Mouse (Mus musculus) lung, embryonic 14.5 days (tissue): Measurements from ENCODE around the gene Hoxa3. TPM values are rescaled to one million over a fixed set of nuclear protein-coding genes. Genes with fewer than 3 reads are reported as not detected.

Experiments
- ATAC-seq: fragments of 200-750 bp; cut with Nextera tagmentation; 2 replicates; pipeline ENCODE4 v1.8.0; 2017; ENCODE audit warnings: mild to moderate bottlenecking, moderate TSS enrichment, moderate library complexity; ENCODE audit not compliant: insufficient read depth
- DNase-seq: peaks from one replicate; pipeline ENCODE4 v3.0.0-alpha.2; 2015
- H3K27ac ChIP-seq: fragments of 300-500 bp; sonication (generic); 2 replicates; pipeline ENCODE4 v1.5.1; 2014; ENCODE audit warnings: low read depth, mild to moderate bottlenecking, moderate library complexity
- H3K27me3 ChIP-seq: fragments of 300-500 bp; sonication (generic); 2 replicates; pipeline ENCODE4 v1.6.1; 2014; ENCODE audit warnings: low read length, control low read depth; ENCODE audit not compliant: insufficient read depth
- H3K36me3 ChIP-seq: fragments of 300-500 bp; sonication (generic); 2 replicates; pipeline ENCODE4 v1.6.1; 2014; ENCODE audit warnings: control low read depth; ENCODE audit not compliant: insufficient read depth
- H3K4me1 ChIP-seq: fragments of 300-500 bp; sonication (generic); 2 replicates; pipeline ENCODE4 v1.6.1; 2014; ENCODE audit warnings: antibody characterized with exemption, control low read depth; ENCODE audit not compliant: insufficient read depth
- H3K4me2 ChIP-seq: fragments of 300-500 bp; sonication (generic); 2 replicates; pipeline ENCODE4 v1.6.1; 2014; ENCODE audit warnings: mild to moderate bottlenecking
- H3K4me3 ChIP-seq: fragments of 300-500 bp; sonication (generic); 2 replicates; pipeline ENCODE4 v1.5.1; 2014; ENCODE audit warnings: low read depth, low read length
- H3K9ac ChIP-seq: fragments of 300-500 bp; sonication (generic); 2 replicates; pipeline ENCODE4 v1.6.1; 2014
- H3K9me3 ChIP-seq: fragments of 300-500 bp; sonication (generic); 2 replicates; pipeline ENCODE4 v1.6.1; 2016; ENCODE audit warnings: low read depth, low read length, control low read depth
- CTCF ChIP-seq: IDR thresholded peaks from 2 replicates; pipeline ENCODE4 v1.5.1; 2016; ENCODE audit warnings: antibody characterized with exemption, low read depth
- WGBS: fragments of 180-500 bp; shearing (Covaris S2); extraction: QIAGEN DNeasy Blood & Tissue Kit; methylation state at CpG from one replicate; pipeline ENCODE4 v1.1.7; 2014; 5-methylcytosine and 5-hydroxymethylcytosine counted together
- polyA plus RNA-seq: library from polyadenylated mRNA; unstranded; fragments of >200 nt; fragmentation: Nextera tagmentation; extraction: Ambion mirVana; gene quantifications from 2 replicates; pipeline ENCODE4 v1.2.1, GENCODE M21; 2014

Gene Hoxa3
- polyA plus RNA-seq, 1 experiment from 2014 or later = 11.3 TPM

DNA sequence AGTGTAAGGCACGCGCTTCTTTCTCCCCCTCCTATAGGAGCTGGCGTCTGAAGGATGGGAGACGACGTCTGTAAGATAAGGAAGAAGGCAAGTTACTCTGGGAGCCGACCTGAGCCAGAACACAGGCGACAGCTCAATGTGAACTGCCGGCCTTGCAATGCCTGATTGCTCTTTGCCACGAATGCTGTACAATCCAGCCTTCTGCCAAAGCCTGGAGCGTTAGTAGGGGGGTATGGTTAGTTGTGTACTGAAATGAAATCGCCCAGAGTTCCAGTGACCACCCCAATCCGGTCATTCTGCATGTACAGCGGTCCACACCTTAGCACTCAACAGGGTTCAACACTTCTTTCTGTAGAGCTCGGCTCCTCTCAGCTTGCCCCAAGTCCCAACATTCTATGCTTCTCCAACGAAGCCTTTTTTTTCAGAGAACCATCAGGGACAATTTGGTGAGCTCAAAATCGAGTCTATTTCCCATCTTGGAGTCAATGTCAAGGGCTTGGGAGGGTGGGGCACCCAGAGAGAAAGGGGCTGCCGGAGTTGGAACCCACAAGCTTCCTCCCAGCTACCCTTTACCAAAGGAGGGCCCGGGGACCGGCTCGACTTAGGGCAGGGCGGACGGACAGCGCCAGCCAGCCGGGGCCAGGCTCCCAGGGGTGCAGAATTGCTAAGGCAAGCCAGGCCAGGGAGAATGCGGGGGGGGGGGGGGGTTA is 46.1 kb upstream of the Hoxa3 start:
- ATAC-seq (no peak), DNase-seq (no peak)
- 3% methylated on average over 24 of the region's 25 CpGs for WGBS

DNA sequence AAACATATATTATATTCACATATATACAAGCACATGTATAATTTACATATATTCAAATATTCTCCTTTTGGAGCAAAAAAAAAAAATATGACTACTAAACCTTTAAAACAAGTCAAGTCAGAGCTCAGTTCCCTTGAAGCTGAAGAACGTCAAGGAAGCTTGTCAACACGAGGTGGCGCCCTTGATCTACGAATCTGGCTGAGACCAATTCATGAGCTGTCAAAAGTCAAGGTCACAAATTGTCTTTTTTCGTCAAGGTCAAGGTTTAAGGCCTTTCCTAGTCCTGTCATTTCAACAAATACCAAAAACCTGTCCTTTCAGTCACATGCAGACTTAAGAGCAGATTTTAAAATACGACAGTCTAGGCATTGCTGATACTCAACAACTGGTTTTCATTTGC is 43.8 kb upstream of the Hoxa3 start:
- Histone ChIP-seq H3K4me3 (no peak overlapping the region), H3K4me2 (no peak overlapping the region), H3K9me3 (no peaks in the 10 kb centered on the region), H3K4me1 (no peaks in the 10 kb centered on the region), H3K36me3 (no peaks in the 10 kb centered on the region), H3K27ac (no peak overlapping the region), H3K9ac (no peak overlapping the region), H3K27me3 (peaks cover 88% of the 10 kb centered on the region)
- WGBS = under 1% methylated on average over 6 of the region's 6 CpGs
- DNase-seq (peak; percentile 94), ATAC-seq (no peak)
- peak; percentile 84 for TF ChIP-seq CTCF

More for the DNA sequence above, 46.1 kb upstream of the Hoxa3 start:
- H3K27me3 ChIP-seq = peaks cover 88% of the 10 kb centered on the region
- H3K4me3 ChIP-seq = peak overlapping the region; percentile 30; the same call in 1 of the 2 replicates
- no peaks in the 10 kb centered on the region for H3K9me3 ChIP-seq
- no peaks in the 10 kb centered on the region for H3K36me3 ChIP-seq
- H3K4me2 ChIP-seq = no peak overlapping the region; the same call in 1 of the 2 replicates
- no peaks in the 10 kb centered on the region for H3K4me1 ChIP-seq
- no peak for TF ChIP-seq CTCF
- H3K9ac ChIP-seq = no peak overlapping the region
- H3K27ac ChIP-seq = no peak overlapping the region

DNA sequence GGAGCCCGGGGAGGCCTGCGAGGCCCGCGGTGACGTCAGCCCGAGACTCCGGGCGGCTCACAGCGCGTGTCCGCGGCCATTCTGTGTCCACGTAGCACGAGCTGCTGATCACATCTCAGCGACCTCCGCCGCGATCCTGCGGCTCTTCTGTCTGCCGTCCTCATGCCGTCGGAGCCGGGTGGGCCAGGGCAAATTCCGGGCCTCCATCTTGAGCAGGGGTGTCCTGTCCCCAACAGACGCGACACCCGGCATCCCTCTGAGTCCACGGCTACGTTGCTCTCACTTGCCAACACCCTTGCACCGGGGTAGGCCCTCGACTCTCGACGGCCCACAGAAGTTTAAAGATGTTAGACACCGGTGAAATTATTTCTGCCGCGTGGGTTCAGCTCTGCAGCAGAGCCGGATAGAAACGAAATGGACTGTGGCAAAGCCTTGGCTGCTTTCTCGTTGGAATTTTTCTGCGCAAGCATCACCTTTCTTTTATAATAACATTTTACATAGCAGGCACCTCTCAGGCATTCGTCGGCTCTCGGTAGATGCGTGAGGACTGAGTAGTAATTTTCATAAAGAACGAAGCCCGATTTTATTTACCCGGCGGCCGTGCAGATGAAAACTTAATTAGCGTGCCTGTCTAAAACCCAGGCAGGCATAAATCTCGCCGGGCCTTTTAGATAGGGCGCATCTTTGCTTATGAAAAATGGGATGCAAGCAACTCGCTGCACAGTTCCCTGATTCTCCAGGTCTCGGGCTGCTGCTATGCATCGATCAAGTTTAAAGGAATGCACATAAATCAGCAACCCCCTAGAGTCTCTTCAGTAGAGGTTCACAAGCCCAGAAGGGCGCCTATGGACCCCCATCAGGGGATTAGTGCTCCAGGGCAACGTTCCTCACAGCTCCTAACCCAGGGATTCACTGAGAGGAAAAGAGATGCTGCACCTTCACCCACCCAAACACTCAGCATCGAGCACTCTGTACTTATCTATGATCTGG is 40.7 kb upstream of the Hoxa3 start:
- no peaks in the 10 kb centered on the region for H3K36me3 ChIP-seq
- 1% methylated on average over 59 of the region's 59 CpGs for WGBS
- peaks cover 95% of the 10 kb centered on the region for H3K27me3 ChIP-seq
- TF ChIP-seq CTCF = no peak
- H3K27ac ChIP-seq = no peak overlapping the region
- no peak overlapping the region for H3K9ac ChIP-seq
- no peak for DNase-seq
- peak; percentile 41; the same call in 1 of the 2 replicates for ATAC-seq
- H3K9me3 ChIP-seq = no peaks in the 10 kb centered on the region
- no peaks in the 10 kb centered on the region for H3K4me1 ChIP-seq
- peak overlapping the region; percentile 45 for H3K4me2 ChIP-seq
- H3K4me3 ChIP-seq = no peak overlapping the region

DNA sequence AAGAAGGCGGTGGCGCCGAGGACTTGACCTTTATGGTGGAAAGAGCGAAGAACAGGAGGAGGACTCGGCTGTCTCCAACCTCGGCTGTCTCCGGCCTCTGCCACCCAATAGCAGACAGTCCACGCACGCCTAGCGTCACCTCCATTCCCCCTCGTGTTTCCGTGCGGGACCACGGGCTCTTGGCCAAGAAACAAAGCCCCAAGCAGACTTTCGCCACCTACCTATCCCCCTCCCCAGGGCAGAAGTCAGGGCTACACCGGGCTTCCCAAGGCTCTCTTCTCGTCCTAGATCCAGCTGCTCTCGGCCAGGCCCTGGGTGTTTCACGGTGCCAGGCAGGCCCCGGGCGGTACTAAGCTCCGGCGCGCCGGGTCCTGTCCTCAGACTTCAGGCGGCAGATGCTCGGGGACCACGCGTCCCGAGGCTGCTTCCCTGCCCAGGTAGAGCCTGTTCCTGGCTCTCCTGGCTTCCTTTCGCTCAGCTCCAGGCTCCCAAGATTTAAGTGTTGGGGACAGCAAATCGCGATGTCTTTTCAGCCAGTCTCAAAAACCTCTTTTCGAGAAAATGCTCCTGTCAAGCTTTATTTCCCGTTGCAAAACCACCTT is 39.7 kb upstream of the Hoxa3 start:
- Histone ChIP-seq H3K36me3 (no peaks in the 10 kb centered on the region), H3K4me1 (no peaks in the 10 kb centered on the region), H3K9ac (no peak overlapping the region), H3K27me3 (peaks cover 95% of the 10 kb centered on the region), H3K4me2 (no peak overlapping the region; the same call in 1 of the 2 replicates), H3K4me3 (0 out of 2 replicates have a peak overlapping the region, but pooled peaks have one; percentile 3), H3K27ac (no peak overlapping the region), H3K9me3 (no peaks in the 10 kb centered on the region)
- no peak for TF ChIP-seq CTCF
- 2% methylated on average over 35 of the region's 35 CpGs for WGBS
- ATAC-seq (no peak), DNase-seq (no peak)

DNA sequence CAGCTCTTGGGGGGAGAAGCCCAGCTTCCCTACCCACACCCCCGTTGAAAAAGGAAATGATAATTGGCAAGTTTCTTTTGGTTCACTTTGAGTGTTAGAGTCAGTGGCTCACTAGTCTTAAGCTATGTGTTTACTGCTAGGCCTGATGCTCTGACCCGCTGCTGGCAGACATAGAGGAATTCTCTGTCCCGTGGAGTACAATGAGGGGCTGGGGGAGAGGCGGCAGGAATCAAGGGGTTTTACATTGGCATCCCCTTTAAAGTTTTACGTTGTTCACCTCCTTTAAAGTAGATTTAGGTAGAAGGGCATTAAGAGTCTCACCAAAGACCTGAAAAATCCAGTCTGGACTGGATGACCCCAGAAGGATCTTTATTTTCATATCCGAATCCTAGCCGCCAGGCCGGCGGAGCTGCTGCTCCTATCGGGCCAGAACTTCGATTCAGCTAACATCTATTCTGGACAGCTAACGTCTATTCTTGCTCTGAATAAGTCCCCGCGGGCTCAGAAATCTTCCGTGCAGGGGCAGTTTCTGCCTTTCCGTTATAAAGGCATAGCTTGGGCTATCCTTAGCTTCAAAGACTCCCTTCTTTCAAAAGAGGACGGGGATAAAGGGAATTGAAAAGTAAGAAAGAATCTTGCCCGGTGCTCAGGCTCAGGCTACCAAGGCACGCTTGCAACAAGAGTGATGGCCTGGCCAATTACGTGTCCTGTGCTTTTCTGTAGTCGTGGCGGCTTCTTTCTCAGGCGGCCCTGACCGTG is 39.1 kb upstream of the Hoxa3 start:
- Histone ChIP-seq H3K9me3 (no peaks in the 10 kb centered on the region), H3K9ac (no peak overlapping the region), H3K36me3 (no peaks in the 10 kb centered on the region), H3K4me3 (0 out of 2 replicates have a peak overlapping the region, but pooled peaks have one; percentile 3), H3K27me3 (peaks cover 96% of the 10 kb centered on the region), H3K27ac (no peak overlapping the region), H3K4me2 (no peak overlapping the region), H3K4me1 (no peaks in the 10 kb centered on the region)
- ATAC-seq (no peak), DNase-seq (no peak)
- WGBS = 6% methylated on average over 24 of the region's 24 CpGs
- no peak for TF ChIP-seq CTCF

DNA sequence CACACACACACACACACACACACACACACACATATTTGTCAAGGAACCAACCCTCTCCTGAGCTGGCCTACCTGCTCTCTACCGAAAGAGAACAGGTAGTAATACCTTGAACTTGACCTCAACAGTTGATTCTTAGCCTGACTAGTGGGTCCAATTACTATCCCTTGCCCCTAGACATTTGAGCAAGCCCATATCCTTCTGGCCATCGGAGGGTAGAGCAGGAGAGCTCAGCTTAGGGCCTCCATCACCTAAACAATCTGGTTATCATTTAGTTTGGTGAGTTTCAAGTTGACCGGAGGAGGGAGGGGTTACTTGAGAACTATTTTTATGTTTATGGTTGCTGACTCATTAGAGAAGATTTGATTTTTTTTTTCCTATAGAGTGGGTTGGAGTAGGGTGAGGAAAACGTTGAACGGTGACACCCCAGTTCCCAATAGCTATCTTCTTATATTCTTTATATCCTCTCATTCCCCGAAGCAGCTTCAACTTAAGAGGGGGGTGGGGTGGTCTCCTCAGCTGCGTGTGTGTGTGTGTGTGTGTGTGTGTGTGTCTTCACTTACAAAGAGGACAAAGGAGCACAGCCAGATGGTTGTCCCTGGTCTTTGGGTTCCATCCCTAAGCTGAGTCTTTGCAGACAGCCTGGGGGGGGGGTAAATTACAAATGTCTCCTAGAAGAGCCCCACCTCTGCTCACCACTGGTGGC is 38.2 kb upstream of the Hoxa3 start:
- no peak overlapping the region for H3K27ac ChIP-seq
- no peak for TF ChIP-seq CTCF
- H3K4me1 ChIP-seq = no peaks in the 10 kb centered on the region
- peaks cover 97% of the 10 kb centered on the region for H3K27me3 ChIP-seq
- no peak overlapping the region for H3K9ac ChIP-seq
- WGBS = 9% methylated on average over 7 of the region's 7 CpGs
- DNase-seq (no peak), ATAC-seq (no peak)
- no peak overlapping the region for H3K4me2 ChIP-seq
- no peaks in the 10 kb centered on the region for H3K9me3 ChIP-seq
- no peak overlapping the region for H3K4me3 ChIP-seq
- H3K36me3 ChIP-seq = no peaks in the 10 kb centered on the region
